In the genomic region with DNA sequence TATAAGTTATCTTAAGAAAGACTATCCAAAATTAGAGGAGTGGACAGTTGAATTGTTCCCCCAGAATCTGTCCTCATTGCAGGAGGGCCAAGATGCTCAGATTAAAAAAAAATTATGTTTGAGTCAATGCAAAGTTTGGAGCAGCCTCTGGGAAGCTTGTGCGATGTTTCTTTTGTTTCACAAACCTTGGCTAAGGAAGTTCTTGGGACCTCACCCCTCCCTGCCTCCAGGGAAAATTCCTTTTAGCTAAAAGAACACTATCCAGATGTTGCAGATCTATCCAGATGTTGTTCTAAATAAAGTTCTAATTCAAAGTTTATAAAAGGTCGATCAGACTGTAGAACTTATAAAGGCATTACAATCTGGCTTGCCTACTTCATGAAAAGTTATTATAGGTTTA, we compare ENCODE assay signal across 28 mouse cellular contexts.
A peak's percentile ranks its signal among the peaks of the same experiment; 100 is the strongest.
DNase-seq lines count a peak whose midpoint lies in the region; ATAC-seq lines count a peak whose summit lies in the region.
"Had no signal": no experiment of that assay in that cellular context is flagged by ENCODE, and none has a peak within 500 bp of the region (broad histone marks: within the 10 kb centered on the region; RNA-seq: fewer than 3 reads in every experiment).

No protein-coding gene starts in this region.

- H3K4me3 ChIP-seq in embryonic facial prominence, embryonic 14.5 days (ENCODE audit: low read depth, low read length) = no peak overlapping the region
- no peak overlapping the region for H3K4me3 ChIP-seq in embryonic facial prominence, embryonic 10.5 days
- H3K4me3 ChIP-seq: embryonic facial prominence, embryonic 12.5 days; erythroblast, embryonic 14.5 days; forebrain, embryonic 12.5 days; forebrain, embryonic 15.5 days; heart, adult 2 months; heart, embryonic 10.5 days; heart, embryonic 13.5 days had no signal

- 56% methylated on average over 2 of the region's 2 CpGs for WGBS in embryonic facial prominence, embryonic 14.5 days
- 76% methylated on average over 2 of the region's 2 CpGs for WGBS in embryonic facial prominence, embryonic 10.5 days

- no peaks in the 10 kb centered on the region for H3K27me3 ChIP-seq in embryonic facial prominence, embryonic 14.5 days (replicated peaks; ENCODE audit: control insufficient read depth, insufficient read depth, low read length)
- no peaks in the 10 kb centered on the region for H3K27me3 ChIP-seq in embryonic facial prominence, embryonic 10.5 days (replicated peaks; ENCODE audit: low read depth, poor library complexity, severe bottlenecking)
- H3K27me3 ChIP-seq: embryonic facial prominence, embryonic 12.5 days; forebrain, embryonic 12.5 days; forebrain, embryonic 15.5 days; heart, embryonic 13.5 days had no signal

- no peak for ATAC-seq in embryonic facial prominence, embryonic 14.5 days (ENCODE audit: low read depth)
- ATAC-seq: forebrain, embryonic 15.5 days; hindbrain, postnatal 0 days; inflammation-experienced regulatory T-cells, adult 6 months; intestine, embryonic 16.5 days had no signal

- peak; percentile 13 for DNase-seq in embryonic facial prominence, embryonic 14.5 days (ENCODE audit: low spot score)
- DNase-seq in embryonic facial prominence, embryonic 10.5 days (ENCODE audit: low spot score) = no peak
- DNase-seq in 3T3-L1 (ENCODE audit: low read depth, low spot score) = peak; percentile 6
- DNase-seq in ES-CJ7 (ENCODE audit: low read depth, low spot score) = peak; percentile 59
- DNase-seq in ZHBTc4 (ENCODE audit: low read depth, low spot score) = peak; percentile 72
- no peak for DNase-seq in urinary bladder, postnatal 25 days (ENCODE audit: low spot score)
- DNase-seq in left cerebral cortex, postnatal 4 days = no peak
- DNase-seq in layer of hippocampus, postnatal 14 days (ENCODE audit: low spot score in 2 of 2) = no peak
- DNase-seq: adrenal gland, postnatal 10 days; adrenal gland, postnatal 36 days; B cell, adult 2 months; cerebellum, adult 18-20 months; cerebellum, adult 9-10 months; cerebellum, postnatal 14 days; gastrocnemius, postnatal 10 days; heart, adult 2 months; heart, postnatal 14 days; heart, postnatal 4 days had no signal

- H3K27ac ChIP-seq in embryonic facial prominence, embryonic 14.5 days (replicated peaks; ENCODE audit: low read depth, low read length) = no peak overlapping the region
- no peak overlapping the region for H3K27ac ChIP-seq in embryonic facial prominence, embryonic 10.5 days (replicated peaks)
- H3K27ac ChIP-seq: embryonic facial prominence, embryonic 12.5 days; forebrain, embryonic 12.5 days; forebrain, embryonic 15.5 days; heart, adult 2 months; heart, embryonic 10.5 days; heart, embryonic 13.5 days; hindbrain, embryonic 14.5 days; hindbrain, postnatal 0 days had no signal

- no peak overlapping the region for H3K4me2 ChIP-seq in embryonic facial prominence, embryonic 14.5 days (ENCODE audit: low read depth, low read length)
- H3K4me2 ChIP-seq: embryonic facial prominence, embryonic 12.5 days; forebrain, embryonic 12.5 days; forebrain, embryonic 15.5 days; heart, embryonic 13.5 days; hindbrain, embryonic 14.5 days had no signal

- H3K9ac ChIP-seq in embryonic facial prominence, embryonic 14.5 days (ENCODE audit: low read depth, low read length) = no peak overlapping the region
- H3K9ac ChIP-seq: embryonic facial prominence, embryonic 12.5 days; forebrain, embryonic 12.5 days; forebrain, embryonic 15.5 days; heart, embryonic 13.5 days; hindbrain, embryonic 14.5 days had no signal

- no peaks in the 10 kb centered on the region for H3K36me3 ChIP-seq in embryonic facial prominence, embryonic 14.5 days (ENCODE audit: control insufficient read depth, insufficient read depth, low read length)
- H3K36me3 ChIP-seq in embryonic facial prominence, embryonic 10.5 days (replicated peaks) = no peaks in the 10 kb centered on the region
- H3K36me3 ChIP-seq: embryonic facial prominence, embryonic 12.5 days; forebrain, embryonic 12.5 days; forebrain, embryonic 15.5 days; heart, embryonic 10.5 days; heart, embryonic 13.5 days had no signal

- no peaks in the 10 kb centered on the region for H3K4me1 ChIP-seq in embryonic facial prominence, embryonic 14.5 days (ENCODE audit: control insufficient read depth, insufficient read depth, low read length)
- no peaks in the 10 kb centered on the region for H3K4me1 ChIP-seq in embryonic facial prominence, embryonic 10.5 days
- H3K4me1 ChIP-seq: embryonic facial prominence, embryonic 12.5 days; forebrain, embryonic 12.5 days; forebrain, embryonic 15.5 days; heart, embryonic 10.5 days; heart, embryonic 13.5 days had no signal

- peaks cover 6% of the 10 kb centered on the region; the same call in 1 of the 2 replicates for H3K9me3 ChIP-seq in embryonic facial prominence, embryonic 14.5 days (ENCODE audit: control insufficient read depth, low read length)
- H3K9me3 ChIP-seq in embryonic facial prominence, embryonic 10.5 days = peaks cover 2% of the 10 kb centered on the region
- H3K9me3 ChIP-seq: forebrain, embryonic 12.5 days; forebrain, embryonic 15.5 days had no signal

- intact Hi-C loops in left cerebral cortex, postnatal 4 days (cut with DNase I) = no loop called here

Comparison
In these comparisons a context has a peak if more than half of its experiments do, and no peak if none do; other contexts are left out.
1. DNase-seq: peak in embryonic facial prominence, embryonic 14.5 days (single experiment), 3T3-L1 (single experiment), ES-CJ7 (single experiment) and ZHBTc4 (single experiment); none in embryonic facial prominence, embryonic 10.5 days (single experiment), urinary bladder, postnatal 25 days (single experiment), left cerebral cortex, postnatal 4 days (single experiment) and layer of hippocampus, postnatal 14 days (0 of 2).